10 mouse cellular contexts compared by ENCODE assay signal in the genomic region with DNA sequence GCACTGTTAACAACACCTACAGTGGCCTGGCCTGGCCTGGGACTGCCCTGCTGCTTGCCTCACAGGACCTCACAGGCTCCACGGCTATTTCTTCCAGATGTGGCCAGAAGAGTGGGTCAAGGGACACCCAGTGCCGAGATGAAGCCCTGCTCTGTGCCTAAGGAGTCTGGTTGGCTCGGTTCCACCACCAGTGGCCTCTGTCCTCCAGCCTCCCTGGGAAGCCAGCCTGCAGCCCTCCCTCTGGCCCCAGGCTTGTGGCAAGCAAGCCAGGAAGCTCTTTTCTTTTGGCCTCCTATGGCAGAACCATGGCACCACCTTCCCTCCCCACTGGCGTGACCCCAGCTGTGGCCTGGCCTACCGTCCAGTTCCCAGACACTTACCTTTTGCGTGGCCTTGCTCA. TPM values are rescaled to one million over a fixed set of nuclear protein-coding genes. Genes with fewer than 3 reads are reported as not detected.
DNase-seq lines count a peak whose midpoint lies in the region; ATAC-seq lines count a peak whose summit lies in the region.
"Had no signal": no experiment of that assay in that cellular context is flagged by ENCODE, and none has a peak within 500 bp of the region (broad histone marks: within the 10 kb centered on the region; RNA-seq: fewer than 3 reads in every experiment).

No protein-coding gene starts in this region.

- DNase-seq in left cerebral cortex, postnatal 14 days (ENCODE audit: low spot score in 2 of 2): peak; percentile 15 to 23
- no peak for DNase-seq in left cerebral cortex, adult 18-20 months (ENCODE audit: low spot score in 2 of 2)
- peak; percentile 99 for DNase-seq in adipocyte (ENCODE audit: low spot score)
- DNase-seq in adrenal gland, postnatal 36 days: peak; percentile 32 to 70
- DNase-seq in kidney, postnatal 25 days: peak; percentile 79 to 89
- DNase-seq in urinary bladder, adult 18-20 months (ENCODE audit: low spot score in 2 of 2): no peak
- DNase-seq: cerebellum, adult 9-10 months; right cerebral cortex, adult 18-20 months; thymus, adult 2 months had no signal

- no peak for ATAC-seq in intestine, embryonic 15.5 days

- intact Hi-C loops in left cerebral cortex, postnatal 14 days (cut with DNase I): no loop called here

- no peaks in the 10 kb centered on the region for H3K27me3 ChIP-seq in intestine, embryonic 15.5 days (replicated peaks)

- H3K9me3 ChIP-seq in intestine, embryonic 15.5 days: no peaks in the 10 kb centered on the region

- no peak overlapping the region for H3K9ac ChIP-seq in intestine, embryonic 15.5 days

- no peak overlapping the region for H3K4me2 ChIP-seq in intestine, embryonic 15.5 days (replicated peaks)

- no peak overlapping the region for H3K27ac ChIP-seq in intestine, embryonic 15.5 days

- no peak overlapping the region for H3K4me3 ChIP-seq in intestine, embryonic 15.5 days (replicated peaks)

- 81% methylated on average over 6 of the region's 6 CpGs for WGBS in intestine, embryonic 15.5 days

- no peaks in the 10 kb centered on the region for H3K36me3 ChIP-seq in intestine, embryonic 15.5 days

- no peaks in the 10 kb centered on the region for H3K4me1 ChIP-seq in intestine, embryonic 15.5 days (replicated peaks)

RNA-seq across cellular contexts. Expression of gene Fasn, which starts 48.9 kb away (rescaled TPM):
- 100 to 1,000 TPM; 207 to 211 TPM for total RNA-seq in left cerebral cortex, postnatal 14 days (2021)
- 100 to 1,000 TPM; 159 to 179 TPM for total RNA-seq in left cerebral cortex, adult 18-20 months (2021)
- total RNA-seq in adrenal gland, postnatal 36 days (2021): 1,000 to 10,000 TPM; 1,954 to 2,603 TPM
- 48.8 and 54.3 TPM in 2 replicates for polyA plus RNA-seq in intestine, embryonic 15.5 days (2015; fragmentation: Nextera tagmentation; extraction: Ambion mirVana)

RNA-seq across cellular contexts. Expression of gene Ccdc57, which starts 59.5 kb away (rescaled TPM):
- total RNA-seq in left cerebral cortex, postnatal 14 days (2021): 1 to 10 TPM; 6.2 to 7.0 TPM
- total RNA-seq in left cerebral cortex, adult 18-20 months (2021): 1 to 10 TPM; 7.2 to 9.3 TPM
- 10 to 100 TPM; 10.6 to 22.0 TPM for total RNA-seq in adrenal gland, postnatal 36 days (2021)
- polyA plus RNA-seq in intestine, embryonic 15.5 days (2015; fragmentation: Nextera tagmentation; extraction: Ambion mirVana): 4.2 and 5.1 TPM in 2 replicates

Comparison
In these comparisons a context has a peak if more than half of its experiments do, and no peak if none do; other contexts are left out.
1. DNase-seq: peak in left cerebral cortex, postnatal 14 days (2 of 2), adipocyte (single experiment), adrenal gland, postnatal 36 days (2 of 2) and kidney, postnatal 25 days (2 of 2); none in left cerebral cortex, adult 18-20 months (0 of 2) and urinary bladder, adult 18-20 months (0 of 2).
2. RNA of gene Fasn, which starts 48.9 kb away (total RNA-seq): 1,954 to 2,603 TPM in adrenal gland, postnatal 36 days; 207 to 211 TPM in left cerebral cortex, postnatal 14 days and 159 to 179 TPM in left cerebral cortex, adult 18-20 months; every median in the first group is over 4 times any median in the second.